Comparison of ENCODE assay signal across 11 mouse cellular contexts in the genomic region with DNA sequence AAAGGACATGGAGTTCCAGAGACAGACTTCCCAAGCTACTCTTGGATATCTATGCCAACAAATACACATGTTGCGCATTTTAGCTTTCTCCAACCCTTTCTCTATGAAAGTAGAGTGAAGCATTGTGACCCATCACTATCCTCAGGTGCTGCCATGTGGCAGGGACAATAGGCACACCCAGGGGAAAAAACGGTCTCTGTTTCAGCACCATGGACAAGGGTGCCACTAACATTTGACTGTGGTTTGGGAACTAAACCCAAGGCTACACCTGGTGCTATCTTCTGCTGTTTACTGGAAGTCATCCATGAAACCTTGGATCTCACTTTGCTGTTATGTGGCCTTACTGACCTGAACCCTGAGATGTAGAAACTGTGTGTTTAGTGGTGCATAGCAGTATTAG.
DNase-seq lines count a peak whose midpoint lies in the region; ATAC-seq and TF ChIP-seq lines count a peak whose summit lies in the region.
"Had no signal": no experiment of that assay in that cellular context is flagged by ENCODE, and none has a peak within 500 bp of the region (broad histone marks: within the 10 kb centered on the region; RNA-seq: fewer than 3 reads in every experiment).

No protein-coding gene starts in this region.

- 44% methylated on average over 2 of the region's 2 CpGs for WGBS in kidney, postnatal 0 days

- dilution Hi-C loops in CH12.LX (cut with MboI; ENCODE audit: extremely low pct_ligation_motif_present, extremely low pct_unique_long_range_greater_than_20kb, low sequenced_read_pairs): no loop called here

- in situ Hi-C loops in CH12.LX (cut with MboI; ENCODE audit: low pct_ligation_motif_present, low pct_unique_long_range_greater_than_20kb, low sequenced_read_pairs): no loop called here

- no peak for TF ChIP-seq EP300 in CH12.LX (IDR thresholded peaks at IDR 0.05; ENCODE audit: low read length)

- no peak for TF ChIP-seq RAD21 in CH12.LX (IDR thresholded peaks at IDR 0.05; ENCODE audit: low read depth, low read length)

- no peaks in the 10 kb centered on the region for H3K9me3 ChIP-seq in kidney, postnatal 0 days (replicated peaks; ENCODE audit: low read length)
- no peaks in the 10 kb centered on the region for H3K9me3 ChIP-seq in CH12.LX (replicated peaks; ENCODE audit: low read length)
- H3K9me3 ChIP-seq: hindbrain, embryonic 15.5 days had no signal

- no peaks in the 10 kb centered on the region for H3K27me3 ChIP-seq in kidney, postnatal 0 days (ENCODE audit: insufficient read depth, low read length)
- H3K27me3 ChIP-seq in CH12.LX (replicated peaks): peaks cover 4% of the 10 kb centered on the region
- H3K27me3 ChIP-seq: hindbrain, embryonic 15.5 days had no signal

- H3K36me3 ChIP-seq in kidney, postnatal 0 days (ENCODE audit: insufficient read depth, low read length): no peaks in the 10 kb centered on the region
- H3K36me3 ChIP-seq in CH12.LX (replicated peaks in 1 of 2; ENCODE audit: control insufficient read depth in 1 of 2, insufficient read depth in 1 of 2, low read length in 1 of 2): no peaks in the 10 kb centered on the region
- H3K36me3 ChIP-seq: hindbrain, embryonic 15.5 days had no signal

- no peak for ATAC-seq in kidney, postnatal 0 days (replicated peaks; ENCODE audit: low FRiP score, low read depth)

- no peak overlapping the region for H3K4me3 ChIP-seq in kidney, postnatal 0 days (replicated peaks; ENCODE audit: low read depth, low read length)
- no peak overlapping the region for H3K4me3 ChIP-seq in CH12.LX (replicated peaks in 1 of 3; ENCODE audit: low read depth in 2 of 3, low read length in 2 of 3, poor library complexity in 1 of 3)
- H3K4me3 ChIP-seq: gastrocnemius, adult 2 months; hindbrain, embryonic 15.5 days had no signal

- peak; percentile 34 for DNase-seq in kidney, postnatal 0 days (ENCODE audit: low spot score)
- DNase-seq in kidney, adult 18-20 months: no peak
- peak; percentile 44 for DNase-seq in CH12.LX (ENCODE audit: extremely low read depth)
- DNase-seq in c-Kit-positive CD71-positive TER-119-positive erythroid progenitor cells, embryonic 14.5 days (ENCODE audit: low spot score): peak; percentile 6
- peak; percentile 43 for DNase-seq in mesoderm, embryonic 11.5 days (ENCODE audit: low read depth, low spot score)
- no peak for DNase-seq in cerebellum, postnatal 10 days
- no peak for DNase-seq in spleen, postnatal 14 days (ENCODE audit: low spot score in 2 of 2)
- DNase-seq in cerebellum, adult 8-10 months: no peak
- DNase-seq: gastrocnemius, adult 2 months had no signal

- no peak overlapping the region for H3K9ac ChIP-seq in kidney, postnatal 0 days (ENCODE audit: low read depth, low read length)
- H3K9ac ChIP-seq in CH12.LX (ENCODE audit: insufficient read depth, low read depth): no peak overlapping the region
- H3K9ac ChIP-seq: hindbrain, embryonic 15.5 days had no signal

- no peak for TF ChIP-seq POLR2A in CH12.LX (IDR thresholded peaks at IDR 0.05; ENCODE audit: low read depth, low read length)

- H3K4me2 ChIP-seq in kidney, postnatal 0 days (ENCODE audit: low read length): no peak overlapping the region
- no peak overlapping the region for H3K4me2 ChIP-seq in CH12.LX (ENCODE audit: insufficient read depth, low read depth, poor library complexity, severe bottlenecking)
- H3K4me2 ChIP-seq: hindbrain, embryonic 15.5 days had no signal

- no peak for TF ChIP-seq CTCF in kidney, postnatal 0 days (IDR thresholded peaks at IDR 0.05; ENCODE audit: low read depth)
- no peak for TF ChIP-seq CTCF in CH12.LX (conservative IDR thresholded peaks at IDR 0.05 in 1 of 2, IDR thresholded peaks at IDR 0.05 in 1 of 2; ENCODE audit: low read depth in 2 of 2, low read length in 2 of 2)

- H3K4me1 ChIP-seq in kidney, postnatal 0 days (replicated peaks; ENCODE audit: insufficient read depth, low read length): no peaks in the 10 kb centered on the region
- no peaks in the 10 kb centered on the region for H3K4me1 ChIP-seq in CH12.LX (ENCODE audit: control insufficient read depth in 1 of 2, insufficient read depth in 2 of 2)
- H3K4me1 ChIP-seq: hindbrain, embryonic 15.5 days had no signal

- no peaks in the 10 kb centered on the region for H3K79me2 ChIP-seq in CH12.LX (replicated peaks; ENCODE audit: control insufficient read depth, extremely low read depth, insufficient read depth, poor library complexity, severe bottlenecking)

- no peak overlapping the region for H3K27ac ChIP-seq in kidney, postnatal 0 days
- H3K27ac ChIP-seq in CH12.LX (ENCODE audit: insufficient read depth, low read depth): no peak overlapping the region
- H3K27ac ChIP-seq: gastrocnemius, adult 2 months; hindbrain, embryonic 15.5 days; macrophage had no signal

TF ChIP-seq in CH12.LX, 34 proteins besides CTCF, POLR2A, EP300 and RAD21:
- peak; percentile 58; the same call in 1 of the 2 replicates for TF ChIP-seq MXI1 (IDR thresholded peaks at IDR 0.05; ENCODE audit: low read depth, low read length)
- no peak for TF ChIP-seq TCF12 (IDR thresholded peaks at IDR 0.05; ENCODE audit: low read depth, low read length)

Comparison
In these comparisons a context has a peak if more than half of its experiments do, and no peak if none do; other contexts are left out.
1. DNase-seq: peak in kidney, postnatal 0 days (single experiment), CH12.LX (single experiment), c-Kit-positive CD71-positive TER-119-positive erythroid progenitor cells, embryonic 14.5 days (single experiment) and mesoderm, embryonic 11.5 days (single experiment); none in kidney, adult 18-20 months (single experiment), cerebellum, postnatal 10 days (0 of 2), spleen, postnatal 14 days (0 of 2) and cerebellum, adult 8-10 months (single experiment).